Mouse (Mus musculus): ENCODE measurements around the gene Abca17.

The Abca17 gene

DNA sequence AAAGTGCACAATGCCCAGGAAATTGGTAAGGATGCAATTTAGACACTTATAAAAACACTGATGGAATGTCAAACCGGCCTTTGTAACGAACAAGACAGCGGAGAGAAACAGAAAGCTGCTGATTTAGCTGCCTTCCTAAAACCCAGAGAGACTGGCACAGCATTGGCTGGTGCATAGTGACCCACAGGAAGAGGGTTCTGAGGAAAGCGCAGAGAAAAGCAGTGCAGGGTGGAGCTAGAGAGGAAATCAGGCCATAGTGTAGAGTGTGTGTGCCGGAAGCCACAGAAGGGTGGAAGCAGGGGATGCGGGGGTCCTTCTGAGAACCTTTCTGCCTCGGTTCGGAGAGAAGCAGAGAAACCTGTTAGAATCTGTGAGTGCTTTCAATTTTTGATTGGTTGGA lies 6.2 kb downstream of the Abca17 start:
- no peak for DNase-seq

DNA sequence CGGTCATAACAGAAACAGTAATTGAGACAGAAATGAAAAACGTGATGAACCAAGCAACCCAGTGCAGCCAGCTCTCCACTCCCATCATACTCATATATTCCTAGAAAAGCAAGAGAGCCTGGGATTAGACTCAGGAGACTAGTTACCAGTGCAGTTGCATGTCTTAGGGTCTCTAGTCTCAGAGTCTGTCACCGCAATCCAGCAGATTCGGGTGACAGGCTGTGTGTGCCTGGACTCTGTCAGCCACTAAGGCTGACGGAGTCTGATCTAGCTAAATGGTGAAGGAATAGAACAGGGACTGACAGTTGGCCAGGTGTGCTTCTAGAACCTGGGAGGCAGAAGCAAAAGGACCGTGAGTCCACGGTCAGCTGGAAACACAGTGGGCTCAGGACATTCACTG lies 23.2 kb downstream of the Abca17 start:
- no peak for DNase-seq

DNA sequence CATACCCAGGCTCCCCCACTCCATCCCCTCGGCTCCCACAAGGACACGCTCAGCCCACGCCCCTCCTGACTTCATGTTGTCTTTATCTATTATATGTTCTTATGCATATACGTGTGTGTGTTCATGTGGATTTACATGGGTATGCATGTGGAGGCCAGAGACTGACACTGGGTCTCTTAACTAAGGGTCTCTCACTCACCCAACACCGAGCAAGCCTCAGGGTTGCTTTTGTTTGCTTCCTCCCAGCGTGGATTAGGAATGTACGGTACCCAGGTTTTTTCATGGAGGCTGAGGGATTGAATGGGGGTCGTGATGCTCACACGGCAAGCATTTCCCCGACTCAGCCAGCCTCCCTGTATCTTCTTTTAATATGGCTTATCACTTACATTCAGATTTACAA lies 25.8 kb downstream of the Abca17 start:
- DNase-seq = no peak

DNA sequence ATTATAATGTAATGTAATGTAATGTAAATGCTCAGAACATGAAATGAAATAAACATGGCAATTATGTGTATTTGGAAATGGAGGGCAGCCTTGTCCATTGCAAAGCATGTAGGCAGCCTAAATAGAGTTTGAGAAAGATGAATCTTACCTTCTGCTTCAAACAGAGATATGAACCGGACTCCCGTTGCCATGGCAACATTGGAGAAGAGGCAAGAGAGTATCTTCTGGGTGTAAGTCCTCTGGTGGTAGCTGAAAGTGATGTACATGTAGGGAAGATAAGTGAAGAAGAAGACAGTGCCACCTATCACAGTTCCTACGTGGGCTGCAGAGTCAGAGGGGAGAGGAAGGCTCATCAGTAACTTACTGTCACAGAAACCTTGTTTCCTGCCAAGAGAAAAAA lies 30.0 kb downstream of the Abca17 start:
- no peak for DNase-seq

DNA sequence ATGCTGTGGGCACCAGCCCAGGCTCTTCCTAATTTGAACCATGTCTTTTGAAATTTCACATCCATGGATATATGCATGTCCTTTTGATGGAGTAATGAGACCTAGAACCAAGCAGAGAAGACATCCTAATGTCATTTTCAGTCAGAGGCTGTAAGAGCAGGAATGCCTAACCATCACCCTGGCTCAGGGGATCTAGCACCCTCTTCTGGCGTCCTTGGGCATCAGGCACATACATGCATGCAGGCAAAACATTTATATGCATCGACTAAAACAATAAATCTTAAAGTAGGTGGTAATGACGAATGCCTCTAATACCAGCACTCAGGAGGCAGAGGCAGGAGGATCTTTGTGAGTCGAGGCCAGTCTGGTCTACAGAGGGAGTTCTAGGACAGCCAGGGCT lies 43.4 kb downstream of the Abca17 start:
- DNase-seq = peak; percentile 31

DNA sequence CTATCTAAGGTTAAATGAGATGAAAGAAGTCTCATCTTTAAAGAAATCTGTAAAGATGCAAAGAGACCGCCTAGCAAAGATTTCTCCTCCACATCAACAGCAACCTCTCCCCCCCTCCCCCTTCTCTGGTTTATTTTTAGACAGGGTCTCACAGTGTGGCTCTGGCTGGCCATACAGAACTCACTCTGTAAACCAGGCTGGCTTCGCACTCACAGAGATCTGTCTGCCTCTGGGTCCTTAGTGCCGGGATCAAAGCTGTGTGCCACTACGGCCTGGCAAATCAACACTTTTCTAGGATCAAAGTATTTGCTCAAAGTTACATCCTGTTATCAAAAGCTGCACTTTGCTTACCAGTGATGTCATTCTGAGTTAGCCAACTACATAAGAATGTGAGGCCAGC lies 50.2 kb downstream of the Abca17 start:
- DNase-seq = no peak

DNA sequence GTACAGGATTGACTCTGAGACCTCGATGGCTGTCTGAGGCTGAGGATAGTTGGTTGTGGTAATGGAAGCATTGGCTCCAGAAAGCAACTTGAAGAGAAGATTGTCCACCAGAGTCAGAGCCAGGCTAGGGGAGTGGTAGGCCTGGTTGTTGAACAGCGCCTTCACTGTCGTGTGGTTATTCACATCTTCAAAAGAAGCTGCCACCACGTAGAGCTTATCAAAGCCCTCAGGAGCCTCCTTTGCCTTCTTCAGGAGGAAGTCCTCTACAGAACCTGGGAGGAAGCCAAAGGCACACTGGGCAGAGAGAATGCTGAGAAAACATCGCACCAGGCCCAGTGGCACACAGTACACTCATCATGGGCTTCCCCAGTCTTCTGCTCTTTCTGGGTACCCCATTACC lies 61.5 kb downstream of the Abca17 start:
- no peak for DNase-seq

DNA sequence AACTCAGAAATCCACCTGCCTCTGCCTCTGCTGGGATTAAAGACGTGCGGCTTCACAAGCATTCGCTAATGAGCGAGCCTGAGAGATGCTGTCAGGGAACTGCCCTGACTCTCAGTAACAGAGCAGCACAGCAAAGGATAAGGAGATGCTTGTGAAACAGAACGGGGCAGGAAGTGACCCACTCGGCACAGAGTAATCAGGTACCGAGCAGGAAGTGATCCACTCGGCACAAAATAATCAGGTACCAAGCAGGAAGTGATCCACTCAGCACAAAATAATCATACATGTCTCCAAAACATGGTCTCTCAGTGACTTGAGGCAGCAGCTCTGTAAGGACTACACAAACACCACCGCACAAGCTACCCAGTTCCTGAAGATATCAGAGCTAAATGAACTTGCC lies 62.4 kb downstream of the Abca17 start:
- no peak for DNase-seq

DNA sequence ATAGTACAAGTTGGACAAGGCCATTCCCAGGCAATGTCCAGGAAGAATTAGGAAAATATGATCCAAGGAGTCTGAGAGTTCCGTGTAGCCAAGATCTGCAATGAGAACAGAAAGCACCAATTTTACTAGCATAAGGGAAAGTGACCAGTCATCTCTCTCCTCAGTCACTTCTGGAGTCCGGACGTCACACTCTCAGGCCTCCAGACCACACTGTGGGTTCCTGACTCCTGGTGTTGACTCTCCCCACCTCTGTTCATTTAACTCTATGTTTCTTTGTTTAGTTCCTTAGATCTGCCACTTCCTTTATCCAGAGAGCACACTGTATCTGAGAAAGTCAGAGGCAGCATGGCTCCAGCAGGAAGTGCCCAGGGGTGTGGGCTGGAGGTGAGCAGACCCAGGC lies 65.2 kb downstream of the Abca17 start:
- no peak for DNase-seq

DNA sequence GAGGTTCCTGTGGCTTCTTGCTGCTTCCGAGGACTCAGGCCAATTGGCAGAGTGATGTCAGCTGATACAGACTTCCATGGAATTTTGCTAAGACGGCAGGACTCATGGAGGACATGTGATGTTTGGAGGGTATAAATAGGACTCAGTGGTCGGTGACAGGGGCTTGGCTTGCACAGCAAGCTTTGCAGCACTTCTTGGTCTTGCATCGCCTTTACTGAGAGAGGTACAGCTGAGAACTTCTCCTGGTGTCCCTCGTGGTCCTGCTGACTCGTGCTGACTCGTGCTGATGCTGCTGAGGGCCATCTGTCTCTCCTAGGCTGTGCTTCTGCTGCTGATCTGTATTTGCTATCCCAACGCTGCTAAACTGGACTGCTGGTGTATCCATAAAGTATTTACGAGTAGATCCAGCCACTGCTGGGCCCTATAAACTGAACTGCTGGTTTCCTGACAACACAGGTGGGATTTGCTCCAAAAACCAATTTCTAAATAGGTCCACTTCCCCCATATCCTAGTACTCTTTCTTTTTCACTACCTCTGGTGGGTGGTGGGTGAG lies 67.5 kb downstream of the Abca17 start:
- no peak for DNase-seq

DNA sequence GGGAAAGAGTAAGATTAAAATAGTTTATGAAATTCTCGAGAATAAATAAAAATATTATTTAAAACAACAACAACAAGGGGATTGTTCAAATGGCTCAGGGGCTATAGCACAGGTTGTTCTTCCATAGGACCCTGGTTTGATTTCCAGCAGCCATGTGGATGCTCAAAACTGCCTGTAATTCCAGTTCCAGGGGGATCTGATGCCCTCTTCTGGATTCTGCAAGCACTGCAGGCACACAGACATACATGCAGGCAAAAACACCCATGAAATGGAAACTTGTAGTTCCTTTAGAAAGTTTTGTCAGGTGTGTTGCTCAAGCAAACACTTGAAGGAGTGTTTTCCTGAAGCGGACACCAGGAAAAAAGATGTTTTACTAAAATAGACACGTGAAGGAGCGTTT lies 68.2 kb downstream of the Abca17 start:
- no peak for DNase-seq

DNA sequence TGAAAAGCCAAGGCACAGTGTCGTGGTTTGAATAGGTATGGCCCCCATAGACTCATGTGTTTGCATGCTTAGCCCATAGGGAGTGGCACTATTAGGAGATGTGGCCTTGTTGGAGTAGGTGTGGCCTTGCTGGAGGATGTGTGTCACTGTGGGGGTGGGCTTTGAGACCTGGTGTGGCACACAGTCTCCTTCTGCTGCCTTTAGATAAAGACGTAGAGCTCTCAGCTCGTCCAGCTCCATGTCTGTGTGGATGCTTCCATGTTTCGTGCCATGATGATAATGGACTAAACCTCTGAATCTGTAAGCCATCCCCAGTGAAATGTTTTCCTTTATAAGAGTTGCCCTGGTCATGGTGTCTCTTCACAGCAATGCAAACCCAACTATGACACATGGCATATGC lies 71.0 kb downstream of the Abca17 start:
- no peak for DNase-seq

DNA sequence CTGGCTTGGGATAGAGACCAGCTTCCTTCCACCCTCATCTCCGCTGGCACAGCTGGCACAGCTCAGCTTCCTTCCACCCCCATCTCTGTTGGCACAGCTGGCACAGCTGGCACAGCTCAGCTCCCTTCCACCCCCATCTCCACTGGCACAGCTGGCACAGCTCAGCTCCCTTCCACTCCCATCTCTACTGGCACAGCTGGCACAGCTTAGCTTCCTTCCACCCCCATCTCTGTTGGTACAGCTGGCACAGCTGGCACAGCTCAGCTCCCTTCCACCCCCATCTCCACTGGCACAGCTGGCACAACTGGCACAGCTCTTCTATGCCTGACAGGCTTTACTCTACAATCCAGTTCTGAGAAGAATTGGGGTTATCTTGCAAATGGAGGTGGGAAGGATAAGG lies 83.7 kb downstream of the Abca17 start:
- no peak for DNase-seq

DNA sequence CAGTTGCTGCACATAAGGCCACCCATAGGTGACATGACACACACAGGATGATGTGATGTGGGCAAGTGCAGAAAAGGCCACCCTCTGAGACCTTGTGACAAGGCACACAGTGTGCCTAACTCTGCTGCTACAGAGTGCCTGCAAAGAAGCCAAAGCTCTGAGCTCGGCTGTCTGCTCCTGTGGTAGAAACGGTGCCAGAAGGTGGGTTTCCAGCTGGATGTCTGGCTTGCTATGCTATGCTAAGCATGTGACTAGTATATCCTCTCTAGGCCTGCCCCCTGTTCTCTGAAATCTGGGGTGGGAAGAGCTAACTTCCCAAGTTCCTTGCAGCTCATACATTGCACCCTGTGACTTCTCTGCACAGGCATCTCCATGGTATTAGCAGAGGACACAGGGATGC lies 86.1 kb downstream of the Abca17 start:
- no peak for DNase-seq

DNA sequence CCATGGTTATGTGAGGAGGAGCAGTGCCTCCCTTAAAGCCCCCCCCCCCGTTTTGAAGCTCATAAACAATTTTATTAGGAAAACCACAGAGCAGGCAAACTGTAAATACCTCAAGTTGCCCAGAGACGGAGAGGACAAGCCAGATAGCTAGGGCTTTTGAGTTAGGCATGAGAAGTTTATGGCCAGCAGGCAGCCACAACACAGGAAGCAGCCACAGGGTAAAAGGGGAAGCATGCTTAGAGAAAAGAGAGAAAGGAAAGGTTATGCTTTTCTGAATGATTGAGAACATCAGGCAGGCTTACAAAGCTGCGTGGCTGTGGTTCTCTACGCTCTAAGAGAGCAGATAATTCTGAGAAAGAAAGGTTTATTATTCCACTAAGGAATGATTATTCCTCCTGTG lies 90.4 kb downstream of the Abca17 start:
- DNase-seq = no peak

DNA sequence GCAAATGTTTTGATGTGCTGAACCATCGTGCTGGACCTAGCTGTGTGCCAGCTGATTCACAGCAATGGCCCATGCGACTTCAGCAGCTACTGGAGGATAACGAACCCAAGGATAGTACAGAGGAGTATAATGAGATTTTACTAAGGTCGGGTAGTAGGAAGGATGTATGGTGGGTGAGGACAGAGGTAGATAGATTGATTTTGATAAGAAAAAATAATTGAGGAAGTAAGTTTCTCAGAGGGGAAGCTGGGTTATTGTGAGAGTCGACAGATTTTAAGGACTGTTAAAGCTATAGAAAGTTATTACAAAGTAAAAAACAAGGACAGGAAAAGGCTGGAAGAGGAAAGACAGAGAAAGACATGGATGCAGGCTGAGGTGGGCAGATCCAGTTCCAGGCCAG lies 91.2 kb downstream of the Abca17 start:
- DNase-seq = no peak

DNA sequence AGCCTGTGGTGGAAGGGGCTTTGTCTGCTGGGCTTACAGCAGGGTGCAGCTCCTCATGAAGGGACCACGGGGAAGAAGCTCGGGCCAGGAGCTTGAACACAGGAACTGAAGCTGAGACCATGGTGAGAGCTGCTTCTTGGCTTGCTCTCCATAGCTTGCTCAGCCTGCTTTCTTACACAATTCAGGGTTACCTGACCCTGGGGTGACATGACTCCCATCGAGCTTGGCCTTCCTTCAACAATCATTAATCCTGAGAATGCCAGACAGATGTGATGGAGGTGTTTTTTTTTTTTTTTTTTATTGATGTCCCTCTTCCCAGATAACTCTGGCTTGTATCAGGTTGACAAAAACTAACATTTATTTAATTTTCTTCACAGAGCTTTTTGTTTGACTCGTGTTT lies 91.9 kb downstream of the Abca17 start:
- DNase-seq = no peak

DNA sequence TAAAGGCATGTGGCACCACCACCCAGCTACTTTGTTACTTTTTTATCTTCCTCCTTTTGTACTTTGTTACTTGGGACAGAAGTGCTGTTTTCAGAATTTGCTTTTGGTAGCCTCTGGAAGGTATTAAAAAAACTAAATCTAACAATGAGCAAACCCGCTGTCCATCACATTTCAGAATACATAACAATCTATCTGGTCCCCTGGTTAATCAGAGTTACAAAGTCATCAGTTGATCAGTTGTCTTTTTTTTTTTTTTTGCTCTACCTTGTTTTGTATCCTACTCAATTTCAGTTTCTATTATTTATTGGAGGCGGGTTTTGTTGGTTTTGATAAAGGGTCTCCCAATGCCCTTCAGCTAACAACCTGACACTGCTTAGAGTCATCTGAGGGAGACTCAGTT lies 98.5 kb downstream of the Abca17 start:
- no peak for DNase-seq

DNA sequence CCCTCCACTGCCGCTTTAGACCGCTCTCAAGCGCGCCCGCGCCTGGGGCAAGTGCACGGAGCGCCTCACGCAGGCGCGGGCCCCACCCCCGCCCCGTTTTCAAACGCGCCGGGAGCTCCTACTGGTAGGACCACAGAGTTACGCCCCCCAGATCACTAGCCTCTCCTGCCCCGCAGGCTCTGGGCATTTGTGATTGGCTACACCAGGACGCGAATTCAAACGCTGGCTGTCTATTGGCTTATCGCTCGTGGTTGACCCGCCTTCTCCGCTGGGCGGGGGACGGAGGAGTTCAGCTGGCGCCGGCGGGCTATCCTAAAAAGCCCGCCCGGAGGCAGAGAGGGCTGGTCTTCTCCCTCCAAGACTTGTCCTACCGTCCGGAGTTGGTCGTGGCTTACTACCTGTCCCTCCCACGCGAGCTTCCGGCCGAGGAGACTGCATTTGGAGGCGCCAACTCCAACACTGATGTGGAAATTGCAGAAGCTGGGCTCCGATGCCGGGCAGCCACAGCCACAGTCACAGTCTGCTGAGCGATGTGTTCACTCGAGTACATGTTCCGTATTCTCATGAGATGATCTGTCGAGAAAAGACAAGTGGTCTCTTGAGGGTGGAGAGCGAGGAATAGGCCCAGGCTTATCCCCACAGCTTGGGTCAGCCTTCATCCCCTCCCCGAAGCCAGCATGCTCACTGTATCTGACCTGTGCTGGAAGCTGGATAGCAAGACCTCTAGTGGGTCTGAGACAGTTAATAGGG lies 99.4 kb downstream of the Abca17 start, which contains the start of gene Ccnf:
Gene Ccnf (minus strand): TSS at position 165 of the 750 bp plus-strand sequence.
- DNase-seq = peak; percentile 95

DNA sequence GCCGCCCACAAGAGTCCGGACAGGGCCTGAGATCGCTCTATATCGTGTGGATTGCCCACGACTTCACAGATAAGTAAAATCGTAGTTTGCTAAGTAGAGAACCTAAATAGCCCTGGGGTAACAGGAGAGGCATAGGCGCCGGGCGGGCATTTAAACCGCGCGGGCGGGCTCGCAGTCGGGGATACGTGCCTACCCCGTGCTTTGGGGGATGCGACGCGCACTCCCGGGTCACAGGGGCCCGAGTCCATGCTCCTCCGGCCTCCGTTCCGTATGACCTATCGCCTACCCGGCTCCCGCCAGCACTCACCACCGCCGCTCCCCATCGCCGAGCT lies 99.9 kb downstream of the Abca17 start:
- no peak for DNase-seq

DNA sequence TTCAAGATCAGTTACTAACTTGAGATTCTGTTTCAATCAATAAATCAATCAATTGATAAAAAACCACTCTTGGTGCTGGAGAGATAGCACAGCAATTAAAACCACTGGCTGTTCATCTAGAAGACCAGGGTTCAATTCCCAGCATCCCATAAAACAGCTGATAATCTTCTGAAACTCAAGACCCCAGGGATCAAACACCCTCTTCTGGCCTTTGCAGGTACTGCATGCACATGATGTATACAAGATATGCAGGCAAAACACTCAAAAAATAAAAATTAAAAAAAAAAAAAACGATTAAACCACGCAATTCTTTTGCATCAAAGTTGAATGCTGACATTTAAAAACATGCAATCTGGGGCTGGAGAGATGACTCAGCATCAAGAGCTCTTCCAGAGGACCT lies 102.2 kb downstream of the Abca17 start:
- DNase-seq = no peak

DNA sequence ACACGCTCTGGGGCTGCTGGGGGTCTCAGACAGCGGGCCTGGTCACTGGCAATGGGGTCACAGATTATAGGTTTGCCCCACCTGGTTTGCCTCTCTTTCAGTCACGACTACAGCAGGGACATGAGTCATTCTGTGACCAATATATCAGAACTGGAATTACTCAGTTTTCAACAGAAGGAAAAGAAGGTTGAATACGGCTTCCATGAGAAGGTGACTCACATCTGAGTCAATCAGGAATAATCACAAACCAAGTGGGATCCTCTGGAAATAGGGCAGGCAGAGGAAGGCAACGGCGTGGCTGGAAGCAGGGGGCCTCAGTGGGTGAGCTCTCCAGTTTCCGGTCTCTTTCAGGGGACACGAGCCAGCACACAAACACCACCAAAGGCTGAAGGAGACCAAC lies 106.8 kb downstream of the Abca17 start:
- no peak for DNase-seq

DNA sequence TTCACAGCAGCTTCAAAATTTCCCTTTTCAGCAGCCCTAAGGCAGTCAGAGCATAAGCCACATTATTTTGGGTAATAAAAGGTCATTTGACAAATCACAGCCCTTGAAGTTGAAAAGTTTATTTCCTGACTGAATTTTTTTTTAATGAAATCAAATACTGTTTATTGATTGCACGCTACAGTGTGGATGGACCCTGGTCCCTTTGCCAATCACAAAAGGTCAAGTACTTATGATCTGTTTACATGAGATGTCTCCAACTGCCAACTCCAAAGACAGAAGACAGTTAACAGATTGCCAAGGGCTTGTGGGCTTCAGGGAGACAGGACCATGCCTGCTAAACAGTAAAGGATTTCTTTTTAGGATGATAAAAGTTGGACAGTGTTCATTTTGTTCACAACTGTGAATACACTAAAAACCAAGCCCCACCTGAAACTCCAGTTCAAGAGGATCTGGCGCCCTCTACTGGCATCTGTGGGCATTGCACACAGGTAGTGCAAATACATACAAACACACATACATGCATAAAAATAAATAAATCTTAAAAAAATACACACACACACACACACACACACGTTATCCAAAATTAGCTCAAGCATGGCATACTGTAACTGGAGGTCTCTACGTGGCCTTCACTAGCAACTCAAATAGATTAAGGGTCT lies 107.4 kb downstream of the Abca17 start:
- no peak for DNase-seq

DNA sequence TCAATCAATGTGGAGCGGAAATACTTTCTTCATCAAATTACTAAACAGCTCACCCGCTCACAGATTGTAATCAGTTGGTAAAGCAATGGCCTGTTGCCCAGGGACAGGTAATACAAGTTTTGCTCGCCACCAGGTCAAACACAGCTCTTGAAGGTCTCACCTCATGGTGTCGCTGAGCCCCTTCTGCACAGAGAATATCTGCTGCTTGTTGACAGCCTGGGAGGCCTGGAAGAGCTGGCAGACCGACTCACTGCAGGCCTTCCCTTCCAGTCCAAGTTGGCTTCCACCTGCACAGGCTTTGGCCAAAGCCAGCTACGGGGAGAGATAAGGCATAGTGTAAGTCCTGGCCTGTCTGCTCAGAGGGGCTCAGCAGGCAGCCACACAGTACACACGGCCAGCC lies 113.9 kb downstream of the Abca17 start:
- peak; percentile 66 for DNase-seq

DNA sequence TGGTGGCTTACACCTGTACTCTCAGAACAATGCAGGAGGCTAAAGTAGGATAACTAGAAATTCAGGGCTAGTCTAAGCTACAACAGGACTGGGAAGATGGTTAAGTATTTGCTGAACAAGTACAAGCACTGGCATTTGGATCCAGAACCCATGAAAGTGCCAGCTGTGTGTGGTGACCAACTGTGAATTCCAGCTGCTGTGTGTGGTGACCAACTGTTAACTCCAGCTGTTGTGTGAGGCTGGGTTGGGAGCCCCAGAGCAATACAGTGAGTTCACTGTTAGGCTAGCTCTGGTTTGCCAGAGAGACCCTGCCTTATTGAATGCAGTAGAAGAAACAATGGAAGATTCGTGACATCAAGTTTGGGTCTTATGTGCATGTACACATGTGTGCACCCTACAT lies 114.4 kb downstream of the Abca17 start:
- DNase-seq = no peak
